Mouse (Mus musculus) intestine, embryonic 15.5 days (tissue): ENCODE measurements around the gene Gm9964. TPM values are rescaled to one million over a fixed set of nuclear protein-coding genes. Genes with fewer than 3 reads are reported as not detected.

Experiments
- ATAC-seq: fragments of 200-750 bp; cut with Nextera tagmentation; 2 replicates; pipeline ENCODE4 v1.8.0; 2017; ENCODE audit warnings: moderate TSS enrichment, moderate library complexity
- H3K27ac ChIP-seq: fragments of 300-500 bp; sonication (generic); 2 replicates; pipeline ENCODE4 v1.5.1; 2015; ENCODE audit warnings: mild to moderate bottlenecking, inconsistent platforms
- H3K27me3 ChIP-seq: fragments of 300-500 bp; sonication (generic); replicated peaks from 2 replicates; pipeline ENCODE4 v1.6.1; 2015; ENCODE audit warnings: inconsistent platforms
- H3K36me3 ChIP-seq: fragments of 300-500 bp; sonication (generic); 2 replicates; pipeline ENCODE4 v1.6.1; 2015; ENCODE audit warnings: inconsistent platforms
- H3K4me1 ChIP-seq: fragments of 300-500 bp; sonication (generic); replicated peaks from 2 replicates; pipeline ENCODE4 v1.6.1; 2015; ENCODE audit warnings: inconsistent platforms
- H3K4me2 ChIP-seq: fragments of 300-500 bp; sonication (generic); replicated peaks from 2 replicates; pipeline ENCODE4 v1.6.1; 2015; ENCODE audit warnings: mild to moderate bottlenecking, inconsistent platforms
- H3K4me3 ChIP-seq: fragments of 300-500 bp; sonication (generic); replicated peaks from 2 replicates; pipeline ENCODE4 v1.5.1; 2015; ENCODE audit warnings: inconsistent platforms
- H3K9ac ChIP-seq: fragments of 300-500 bp; sonication (generic); 2 replicates; pipeline ENCODE4 v1.6.1; 2015; ENCODE audit warnings: inconsistent platforms
- H3K9me3 ChIP-seq: fragments of 300-500 bp; sonication (generic); 2 replicates; pipeline ENCODE4 v1.6.1; 2016; ENCODE audit warnings: inconsistent platforms
- WGBS: fragments of 180-500 bp; shearing (Covaris S2); methylation state at CpG from one replicate; pipeline ENCODE4 v1.1.7; 2015; 5-methylcytosine and 5-hydroxymethylcytosine counted together
- polyA plus RNA-seq: library from polyadenylated mRNA; unstranded; fragments of >200 nt; fragmentation: Nextera tagmentation; extraction: Ambion mirVana; gene quantifications from 2 replicates; pipeline ENCODE4 v1.2.1, GENCODE M21; 2015

Gene Gm9964
- polyA plus RNA-seq, 1 experiment from 2014 or later = not detected

DNA sequence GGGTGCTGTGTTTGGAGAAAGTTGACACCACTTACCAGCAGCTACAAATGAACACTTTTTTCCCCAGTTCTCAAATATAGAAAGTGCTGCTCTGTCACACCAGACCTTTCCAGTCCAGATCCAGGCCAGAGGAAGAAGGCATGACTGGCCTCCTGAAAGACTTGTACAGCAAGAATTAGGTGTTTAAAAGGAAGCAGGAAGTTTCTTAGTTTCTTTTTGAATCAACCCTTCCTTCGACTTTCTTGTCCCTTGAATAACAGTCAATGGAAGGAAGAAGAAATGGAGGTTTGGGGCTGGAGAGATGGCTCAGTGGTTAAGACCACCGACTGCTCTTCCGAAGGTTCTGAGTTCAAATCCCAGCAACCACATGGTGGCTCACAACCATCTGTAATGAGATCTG lies 3.7 kb downstream of the Gm9964 start:
- Histone ChIP-seq H3K4me1 (0 out of 2 replicates have a peak, but pooled peaks cover 9% of the 10 kb centered on the region), H3K9ac (no peak overlapping the region), H3K36me3 (no peaks in the 10 kb centered on the region), H3K9me3 (no peaks in the 10 kb centered on the region), H3K27me3 (no peaks in the 10 kb centered on the region), H3K4me3 (no peak overlapping the region), H3K27ac (peak overlapping the region; percentile 45; the same call in 1 of the 2 replicates), H3K4me2 (no peak overlapping the region)
- ATAC-seq = no peak
- 78% methylated on average over 3 of the region's 3 CpGs for WGBS

DNA sequence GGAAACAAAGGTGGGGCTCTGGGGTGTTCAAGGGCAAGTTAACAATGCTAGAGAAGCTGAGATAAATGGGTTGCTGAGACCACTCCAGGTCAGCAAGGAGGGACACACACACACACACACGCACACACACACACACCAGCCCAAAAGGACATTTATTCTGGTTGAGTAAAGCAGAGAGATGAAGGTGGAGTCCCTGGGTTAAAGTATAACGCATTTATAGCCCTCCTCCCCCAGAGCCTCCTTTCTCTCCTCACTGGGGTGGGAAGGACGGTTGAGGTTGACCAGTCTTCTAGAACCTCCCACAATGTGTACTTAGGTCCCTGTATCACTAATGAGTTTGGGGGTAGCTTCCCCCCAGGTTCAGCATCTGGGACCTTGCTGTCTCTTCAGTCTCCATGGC lies 4.6 kb downstream of the Gm9964 start:
- H3K9ac ChIP-seq = no peak overlapping the region
- peak overlapping the region; percentile 45 for H3K27ac ChIP-seq
- H3K4me2 ChIP-seq = 0 out of 2 replicates have a peak overlapping the region, but pooled peaks have one; percentile 5
- 43% methylated on average over 3 of the region's 3 CpGs for WGBS
- ATAC-seq = peak; percentile 40
- peaks cover 14% of the 10 kb centered on the region for H3K4me1 ChIP-seq
- H3K4me3 ChIP-seq = no peak overlapping the region
- no peaks in the 10 kb centered on the region for H3K27me3 ChIP-seq
- H3K9me3 ChIP-seq = no peaks in the 10 kb centered on the region
- no peaks in the 10 kb centered on the region for H3K36me3 ChIP-seq

DNA sequence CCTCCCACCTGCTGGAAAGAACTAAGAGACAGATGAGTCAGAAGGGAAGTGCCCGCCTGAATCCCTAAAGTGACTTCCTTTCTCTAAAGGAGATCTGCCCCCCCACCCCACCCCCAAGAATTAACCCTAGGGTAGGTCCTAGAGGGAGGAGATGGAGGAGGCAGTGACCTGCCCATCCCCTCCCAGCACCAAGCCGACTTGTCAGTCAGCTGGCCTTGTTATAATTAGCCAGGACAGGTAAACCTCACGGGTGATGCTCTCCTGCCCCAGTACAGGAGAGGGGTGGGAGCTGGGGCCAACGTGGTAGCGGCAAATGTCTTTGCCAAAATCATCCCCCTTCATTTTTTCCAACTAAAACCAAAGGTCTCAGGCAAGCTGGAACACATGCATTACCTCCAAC lies 5.1 kb downstream of the Gm9964 start:
- 51% methylated on average over 5 of the region's 5 CpGs for WGBS
- H3K27me3 ChIP-seq = no peaks in the 10 kb centered on the region
- H3K36me3 ChIP-seq = no peaks in the 10 kb centered on the region
- 0 out of 2 replicates have a peak overlapping the region, but pooled peaks have one; percentile 5 for H3K4me2 ChIP-seq
- no peak overlapping the region for H3K4me3 ChIP-seq
- no peaks in the 10 kb centered on the region for H3K9me3 ChIP-seq
- H3K27ac ChIP-seq = peak overlapping the region; percentile 42
- H3K4me1 ChIP-seq = peaks cover 17% of the 10 kb centered on the region
- H3K9ac ChIP-seq = no peak overlapping the region
- ATAC-seq = peak; percentile 29; the same call in 1 of the 2 replicates

DNA sequence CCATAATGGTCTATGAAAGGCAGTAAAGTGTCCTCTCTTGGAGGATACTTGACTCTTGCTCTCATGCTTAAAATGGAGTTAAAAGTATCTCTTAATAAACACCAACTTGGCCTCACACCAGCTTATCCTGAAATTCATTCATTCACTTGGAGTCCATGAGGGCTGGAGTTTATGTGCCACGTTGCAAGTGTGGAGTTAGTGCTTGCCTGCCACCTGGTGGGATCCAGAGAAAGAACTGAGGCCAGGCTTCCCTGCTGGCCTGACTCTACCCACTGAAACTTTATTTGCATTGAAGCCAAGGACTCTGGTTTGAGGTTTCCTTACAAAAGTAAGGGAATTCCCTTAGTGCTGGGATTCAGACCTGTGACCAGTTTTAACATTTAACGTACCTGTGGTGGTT lies 6.2 kb downstream of the Gm9964 start:
- H3K27me3 ChIP-seq = no peaks in the 10 kb centered on the region
- H3K9me3 ChIP-seq = no peaks in the 10 kb centered on the region
- no peak overlapping the region for H3K9ac ChIP-seq
- no peak overlapping the region for H3K4me3 ChIP-seq
- no peak for ATAC-seq
- 48% methylated on average over 2 of the region's 2 CpGs for WGBS
- peaks cover 21% of the 10 kb centered on the region for H3K4me1 ChIP-seq
- H3K27ac ChIP-seq = no peak overlapping the region
- H3K36me3 ChIP-seq = no peaks in the 10 kb centered on the region
- H3K4me2 ChIP-seq = no peak overlapping the region

DNA sequence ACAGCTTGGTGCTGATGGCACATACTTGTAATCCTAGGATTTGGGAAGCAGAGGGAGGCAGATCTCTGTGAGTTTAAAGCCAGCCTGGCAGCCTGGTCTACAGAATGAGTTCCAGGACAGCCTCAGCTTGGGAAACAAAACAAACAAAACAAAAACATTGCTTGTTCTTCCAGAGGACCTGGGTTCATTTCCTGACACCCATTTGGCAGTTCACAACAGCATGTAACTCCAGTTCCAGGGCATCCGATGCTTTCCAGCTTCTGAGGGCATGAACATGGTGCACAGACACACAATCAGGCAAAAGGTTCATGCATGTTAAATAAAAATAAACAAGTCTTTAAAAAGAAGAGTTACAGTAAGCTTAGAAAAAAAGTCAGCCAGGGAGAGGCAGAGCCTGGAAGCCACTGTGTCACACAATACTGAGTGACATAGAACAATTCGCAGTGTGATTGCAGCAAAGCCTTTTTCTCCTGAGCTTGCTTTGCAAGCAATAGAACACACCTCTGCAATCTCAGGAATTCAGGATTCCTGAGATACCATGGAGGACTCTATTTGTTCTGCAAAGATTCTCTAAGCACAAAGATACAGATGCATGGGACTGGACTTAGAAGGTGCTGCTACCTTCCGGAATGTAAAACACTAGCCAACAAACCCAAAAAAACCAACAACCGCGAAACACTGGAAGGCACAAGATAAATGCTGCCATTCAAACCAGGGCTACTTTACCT lies 7.6 kb downstream of the Gm9964 start:
- ATAC-seq = no peak
- Histone ChIP-seq H3K4me1 (peaks cover 21% of the 10 kb centered on the region), H3K27ac (no peak overlapping the region), H3K4me2 (no peak overlapping the region), H3K4me3 (no peak overlapping the region), H3K9me3 (no peaks in the 10 kb centered on the region), H3K36me3 (no peaks in the 10 kb centered on the region), H3K27me3 (no peaks in the 10 kb centered on the region), H3K9ac (no peak overlapping the region)
- whole genome bisulfite sequencing = 74% methylated on average over 5 of the region's 5 CpGs

DNA sequence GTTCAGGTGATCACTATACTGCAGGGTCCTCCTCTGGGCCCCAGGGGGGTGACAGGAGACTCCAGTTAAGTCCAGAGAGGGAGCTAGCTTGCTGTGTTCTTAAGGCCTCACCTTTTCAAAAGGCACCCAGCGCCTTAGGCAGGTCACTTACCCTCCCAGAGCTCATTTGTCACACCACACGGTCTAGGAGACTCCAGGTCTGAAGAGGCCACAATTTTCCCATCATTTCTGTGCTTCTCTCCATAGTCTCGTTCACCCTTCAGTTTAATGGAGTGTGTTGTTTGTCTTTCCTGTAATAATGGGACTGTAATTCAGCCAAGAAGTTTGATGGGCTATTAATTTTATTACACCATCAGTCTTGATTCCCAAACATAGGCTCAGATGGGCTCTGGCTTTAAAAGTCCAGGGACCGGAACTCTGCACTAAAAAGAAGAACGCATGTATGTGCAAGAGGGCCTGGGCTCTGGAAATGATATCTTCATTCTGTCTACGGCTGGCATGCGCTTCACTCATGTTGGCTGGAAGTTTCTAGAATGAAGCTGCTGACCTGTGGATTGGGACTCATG lies 8.3 kb downstream of the Gm9964 start:
- no peak overlapping the region for H3K9ac ChIP-seq
- H3K27ac ChIP-seq = no peak overlapping the region
- H3K4me1 ChIP-seq = peaks cover 21% of the 10 kb centered on the region
- ATAC-seq = no peak
- H3K4me3 ChIP-seq = no peak overlapping the region
- no peaks in the 10 kb centered on the region for H3K36me3 ChIP-seq
- no peaks in the 10 kb centered on the region for H3K9me3 ChIP-seq
- H3K27me3 ChIP-seq = no peaks in the 10 kb centered on the region
- whole genome bisulfite sequencing = 46% methylated on average over 7 of the region's 7 CpGs
- H3K4me2 ChIP-seq = no peak overlapping the region

DNA sequence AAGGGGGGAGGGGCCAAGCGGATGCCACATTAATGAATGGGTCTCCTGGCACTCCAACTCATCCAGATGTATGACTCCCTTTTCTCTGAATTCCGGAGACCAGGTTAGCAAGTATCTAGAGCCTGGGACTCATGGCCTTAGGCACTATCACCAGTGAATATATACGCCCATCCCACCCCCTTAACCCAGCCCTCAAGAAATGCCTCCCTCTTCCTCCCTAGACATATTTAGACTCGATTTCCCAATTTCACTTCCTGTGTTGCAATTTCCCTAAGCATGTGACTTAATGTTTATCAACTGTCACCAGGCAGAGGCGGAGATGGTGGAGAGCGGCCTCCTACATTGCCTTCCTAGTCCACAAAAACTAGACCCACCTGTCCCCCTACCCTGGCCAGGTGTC lies 9.3 kb downstream of the Gm9964 start:
- Histone ChIP-seq H3K9ac (no peak overlapping the region), H3K4me3 (no peak overlapping the region), H3K4me2 (no peak overlapping the region), H3K4me1 (peaks cover 19% of the 10 kb centered on the region), H3K27me3 (no peaks in the 10 kb centered on the region), H3K27ac (no peak overlapping the region), H3K9me3 (no peaks in the 10 kb centered on the region), H3K36me3 (no peaks in the 10 kb centered on the region)
- peak; percentile 21; the same call in 1 of the 2 replicates for ATAC-seq
- WGBS = 63% methylated on average over 6 of the region's 6 CpGs

DNA sequence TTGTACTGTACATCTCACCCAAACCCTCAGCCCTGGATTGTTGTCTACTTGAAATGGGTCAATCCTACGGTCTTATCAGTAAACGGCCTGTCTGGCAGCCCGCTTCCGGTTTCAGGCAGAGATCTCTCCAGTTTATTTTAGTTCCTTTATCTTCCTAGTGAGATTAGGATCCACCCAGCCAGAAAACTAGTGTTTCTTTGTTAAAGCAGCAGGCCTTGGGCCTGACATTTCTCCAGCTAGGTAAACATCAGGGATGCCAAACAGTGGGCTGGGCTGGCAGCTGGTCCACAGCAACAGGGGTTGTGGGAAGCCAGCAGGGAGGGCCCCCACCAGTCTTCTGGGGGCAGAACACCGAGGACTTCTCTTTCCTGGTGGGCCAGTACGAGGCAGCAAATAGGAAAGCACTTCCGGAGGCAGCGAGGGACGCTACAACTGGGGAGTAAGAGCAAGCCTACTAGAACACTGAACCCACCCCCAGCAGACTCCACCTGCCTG lies 10.4 kb downstream of the Gm9964 start:
- H3K4me3 ChIP-seq = no peak overlapping the region
- H3K36me3 ChIP-seq = no peaks in the 10 kb centered on the region
- H3K9me3 ChIP-seq = no peaks in the 10 kb centered on the region
- H3K4me2 ChIP-seq = no peak overlapping the region
- no peak overlapping the region for H3K9ac ChIP-seq
- 52% methylated on average over 9 of the region's 9 CpGs for WGBS
- H3K4me1 ChIP-seq = peaks cover 21% of the 10 kb centered on the region
- H3K27ac ChIP-seq = peak overlapping the region; percentile 52; the same call in 1 of the 2 replicates
- ATAC-seq = no peak; the same call in 1 of the 2 replicates
- no peaks in the 10 kb centered on the region for H3K27me3 ChIP-seq

DNA sequence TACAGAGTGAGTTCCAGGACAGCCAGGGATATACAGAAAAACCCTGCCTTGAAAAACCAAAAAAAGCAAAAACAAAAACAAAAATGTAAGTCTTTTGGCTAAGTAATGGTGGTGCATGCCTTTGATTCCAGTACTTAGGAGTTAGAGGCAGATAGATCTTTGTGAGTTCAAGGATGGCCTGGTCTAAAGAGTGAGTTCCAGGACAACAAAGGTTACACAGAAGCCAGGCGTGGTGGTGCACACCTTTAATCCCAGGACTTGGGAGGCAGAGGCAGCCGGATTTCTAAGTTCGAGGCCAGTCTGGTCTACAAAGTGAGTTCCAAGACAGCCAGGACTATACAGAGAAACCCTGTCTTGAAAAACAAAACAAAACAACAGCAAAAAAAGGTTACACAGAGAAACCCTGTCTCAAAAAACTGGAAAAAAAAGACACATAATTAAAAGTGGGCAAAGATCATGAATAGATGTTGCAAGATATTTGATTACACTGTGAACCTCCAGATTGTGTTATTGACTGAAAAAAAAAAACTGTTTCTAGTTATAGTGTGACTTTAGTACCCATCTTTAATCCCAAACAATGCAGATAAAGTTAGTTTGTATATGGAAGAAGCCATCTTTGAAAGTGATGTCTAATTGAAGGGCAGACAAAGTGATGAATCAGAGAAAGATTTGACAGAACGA lies 13.2 kb downstream of the Gm9964 start:
- 93% methylated on average over 4 of the region's 4 CpGs for WGBS
- H3K4me2 ChIP-seq = no peak overlapping the region
- H3K4me1 ChIP-seq = peaks cover 22% of the 10 kb centered on the region
- no peak for ATAC-seq
- H3K27ac ChIP-seq = no peak overlapping the region
- H3K36me3 ChIP-seq = no peaks in the 10 kb centered on the region
- H3K9me3 ChIP-seq = no peaks in the 10 kb centered on the region
- no peak overlapping the region for H3K4me3 ChIP-seq
- no peaks in the 10 kb centered on the region for H3K27me3 ChIP-seq
- no peak overlapping the region for H3K9ac ChIP-seq

DNA sequence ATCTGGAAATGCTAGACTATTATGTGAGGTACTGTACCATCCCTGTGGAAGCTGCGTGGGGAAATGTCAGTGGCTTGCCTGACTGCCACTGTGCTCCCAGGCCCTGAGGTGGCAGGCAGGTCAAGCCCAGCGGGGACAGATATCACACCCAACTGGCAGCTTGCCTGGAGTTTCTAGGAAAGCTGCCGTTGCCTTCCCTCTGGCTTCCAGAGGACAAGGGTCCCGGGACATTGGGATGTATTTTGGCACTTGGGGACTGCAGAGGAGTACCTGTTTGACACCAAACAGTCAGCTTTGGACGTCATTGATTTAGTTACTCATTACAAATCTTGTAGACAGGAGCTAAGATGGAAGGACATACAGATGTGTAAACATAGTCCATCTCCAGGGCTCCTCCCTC lies 15.3 kb downstream of the Gm9964 start:
- Histone ChIP-seq H3K4me3 (no peak overlapping the region), H3K4me1 (peaks cover 9% of the 10 kb centered on the region), H3K27ac (0 out of 2 replicates have a peak overlapping the region, but pooled peaks have one; percentile 14), H3K9me3 (no peaks in the 10 kb centered on the region), H3K9ac (no peak overlapping the region), H3K36me3 (no peaks in the 10 kb centered on the region), H3K4me2 (no peak overlapping the region), H3K27me3 (no peaks in the 10 kb centered on the region)
- no peak for ATAC-seq
- WGBS = 38% methylated on average over 5 of the region's 5 CpGs

DNA sequence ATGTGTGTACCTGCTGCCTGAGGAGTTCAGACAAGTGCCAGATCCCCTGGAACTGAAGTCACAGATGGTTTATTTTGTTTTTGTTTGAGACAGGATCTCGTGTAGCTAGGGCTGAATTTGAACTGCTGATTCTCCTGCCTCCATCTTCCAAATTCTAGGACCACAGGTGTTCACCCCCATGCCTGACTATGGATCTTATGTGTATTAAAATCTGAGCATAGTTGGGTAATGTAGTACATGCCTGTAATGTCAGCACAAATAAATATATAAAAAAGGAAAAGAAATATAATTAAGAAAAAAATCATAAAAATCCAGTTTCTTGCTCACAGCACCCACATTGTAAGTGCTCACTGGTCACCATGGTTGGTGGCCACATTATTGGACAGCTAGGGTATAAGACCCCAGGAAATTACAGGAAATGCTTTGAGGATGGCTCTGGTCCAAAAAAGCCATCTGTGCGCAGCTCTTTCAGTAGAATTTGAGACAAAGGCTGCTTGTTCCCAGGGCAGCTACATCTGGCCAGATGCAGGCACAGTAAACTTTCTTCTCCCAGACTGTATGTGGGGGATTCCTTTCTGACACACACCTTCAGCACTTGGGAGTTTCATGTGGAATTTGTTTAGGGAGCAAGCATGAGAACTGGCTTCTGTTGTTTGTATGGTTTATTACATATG lies 16.8 kb downstream of the Gm9964 start:
- Histone ChIP-seq H3K4me1 (peaks cover 6% of the 10 kb centered on the region; the same call in 1 of the 2 replicates), H3K36me3 (no peaks in the 10 kb centered on the region), H3K9ac (no peak overlapping the region), H3K27me3 (no peaks in the 10 kb centered on the region), H3K9me3 (no peaks in the 10 kb centered on the region), H3K4me3 (no peak overlapping the region), H3K27ac (peak overlapping the region; percentile 61), H3K4me2 (no peak overlapping the region)
- WGBS = 34% methylated on average over 2 of the region's 2 CpGs
- peak; percentile 51 for ATAC-seq

DNA sequence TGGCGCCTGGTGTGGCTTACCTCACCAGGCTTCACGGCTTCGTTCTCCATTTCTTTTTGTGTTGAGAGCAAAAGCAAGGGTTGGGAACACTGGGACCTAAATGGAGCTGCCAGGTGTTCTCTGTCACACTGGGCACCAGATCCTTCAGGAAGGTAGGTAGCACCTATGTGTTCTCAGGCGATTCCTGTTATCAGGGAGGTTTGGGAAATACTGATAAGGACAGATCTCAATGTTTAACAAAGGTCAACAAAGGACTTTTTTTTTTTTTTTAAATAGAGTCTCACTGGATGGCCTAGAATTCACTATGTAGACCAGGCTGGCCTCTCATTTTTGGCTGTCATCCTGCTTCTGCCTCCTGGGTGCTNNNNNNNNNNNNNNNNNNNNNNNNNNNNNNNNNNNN lies 22.9 kb downstream of the Gm9964 start:
- Histone ChIP-seq H3K36me3 (no peaks in the 10 kb centered on the region), H3K9ac (no peak overlapping the region), H3K4me2 (no peak overlapping the region), H3K27me3 (no peaks in the 10 kb centered on the region), H3K4me3 (no peak overlapping the region), H3K4me1 (0 out of 2 replicates have a peak, but pooled peaks cover 3% of the 10 kb centered on the region), H3K9me3 (no peaks in the 10 kb centered on the region), H3K27ac (no peak overlapping the region)
- peak; percentile 76 for ATAC-seq
- 63% methylated on average over 4 of the region's 4 CpGs for WGBS
